Mouse (Mus musculus) neutrophil, adult 59 days (primary cell): ENCODE data around the gene Wfs1. TPM values are rescaled to one million over a fixed set of nuclear protein-coding genes. Genes with fewer than 3 reads are reported as not detected.

Source experiments
- total RNA-seq, 2 experiments: library from RNA; stranded (reverse); gene quantifications; 1 replicate in 1 of 2; 2 replicates in 1 of 2; pipeline ENCODE4 v1.2.4; 2023

Wfs1 gene
- 1 to 10 TPM; 4.5 to 5.2 TPM for total RNA-seq

GRCm38 (mm10) chr5:36988781-36989624, at the start of gene Wfs1:
Gene Wfs1 (minus strand): TSS chr5:36989205.

Other genes starting within 250 kb of the Wfs1 start
- gene Bloc1s4, start 240.6 kb downstream of the Wfs1 start, total RNA-seq, result 10 to 100 TPM; 15.8 to 18.6 TPM
- gene Mrfap1, start 192.4 kb downstream of the Wfs1 start, total RNA-seq, result 100 to 1,000 TPM; 124 to 141 TPM
- 10 to 100 TPM; 42.1 to 43.2 TPM for gene Man2b2, start 158.6 kb downstream of the Wfs1 start, total RNA-seq
- gene Ppp2r2c, start 120.7 kb downstream of the Wfs1 start, total RNA-seq, result not detected
- under 1 TPM; 0.09 to 0.11 TPM for gene Gm1043, start 96.2 kb upstream of the Wfs1 start, total RNA-seq